Mouse (Mus musculus): ENCODE results near the gene Tssk3. TPM values are rescaled to one million over a fixed set of nuclear protein-coding genes. Genes with fewer than 3 reads are reported as not detected.

The Tssk3 gene
- polyA plus RNA-seq, 1 experiment, result not detected

DNA sequence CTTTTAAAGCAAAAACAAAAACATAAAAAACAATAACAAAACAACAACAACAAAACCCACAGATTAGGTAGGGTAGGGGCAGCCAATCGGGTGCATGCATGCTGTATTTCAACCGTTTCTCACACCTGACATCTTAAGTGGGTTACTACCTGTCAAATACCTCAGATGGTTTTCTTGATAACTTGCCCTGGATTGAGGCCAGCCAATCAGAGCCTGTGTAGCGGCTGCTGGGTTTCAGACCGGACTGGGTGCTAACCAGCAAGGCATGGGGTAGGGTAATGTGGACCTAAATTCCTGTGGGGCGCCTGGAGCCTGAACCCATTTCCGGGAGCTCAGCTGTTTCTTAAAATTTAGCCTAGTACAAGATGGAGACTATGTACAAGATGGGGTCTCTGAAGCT is 49.7 kb downstream of the Tssk3 start:
- Histone ChIP-seq H3K4me3 (ENCODE audit: insufficient read depth, low read depth, low read length) (no peak overlapping the region), H3K27ac (replicated peaks; ENCODE audit: low read depth, low read length) (no peak overlapping the region)

DNA sequence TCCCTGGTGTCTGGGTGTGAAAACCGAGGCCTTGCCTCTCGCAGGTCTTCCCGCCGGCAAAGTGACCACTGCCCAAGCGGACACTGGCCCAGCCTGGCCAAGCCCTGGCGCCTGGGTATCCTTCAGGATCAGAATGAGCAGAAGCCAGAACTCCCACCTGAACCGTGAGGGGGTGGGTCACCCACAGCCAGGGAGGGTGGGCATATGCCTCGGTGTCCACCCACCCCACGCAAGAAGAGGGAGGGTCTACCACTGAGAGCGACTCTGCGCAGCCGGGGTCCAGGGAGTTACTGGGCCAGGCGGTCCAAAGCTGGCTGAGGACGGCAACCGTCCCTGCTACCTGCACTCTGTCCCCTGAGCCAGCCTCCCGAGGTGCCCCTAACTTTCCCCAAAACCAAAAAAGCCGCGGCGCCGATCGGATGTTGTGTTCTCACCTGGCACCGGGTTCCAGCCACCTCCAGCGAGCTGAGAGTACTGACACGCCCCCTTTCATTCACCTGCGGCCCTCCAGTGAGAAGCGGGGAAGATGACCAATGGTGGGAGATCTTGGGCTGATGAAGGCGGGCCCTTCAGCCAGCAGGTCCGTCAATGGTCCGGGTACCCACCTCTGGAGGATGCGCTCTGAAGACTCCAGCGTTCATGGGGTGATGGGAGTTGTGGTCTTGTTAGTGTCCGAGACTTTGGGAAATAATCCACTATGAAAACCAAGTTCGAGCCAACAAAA is 50.3 kb downstream of the Tssk3 start, which contains the start of gene Zbtb8b:
Gene Zbtb8b (minus strand): TSS at position 514 of the 724 bp plus-strand sequence.
- Histone ChIP-seq H3K27ac (replicated peaks; ENCODE audit: low read depth, low read length) (no peak within 1 kb of the TSS), H3K4me3 (ENCODE audit: insufficient read depth, low read depth, low read length) (no peak within 1 kb of the TSS), H3K4me1 (ENCODE audit: control insufficient read depth, insufficient read depth, insufficient read length, low read length) (no peaks in the 10 kb centered on the region)

More for the DNA sequence above, 49.7 kb downstream of the Tssk3 start:
- no peaks in the 10 kb centered on the region for H3K4me1 ChIP-seq (ENCODE audit: control insufficient read depth, insufficient read depth, insufficient read length, low read length)

Other genes with a start within 250 kb of the Tssk3 start
- 1.9 and 2.6 TPM in 2 replicates for gene C77080, start 229.6 kb downstream of the Tssk3 start, polyA plus RNA-seq (2012; ENCODE audit: insufficient read depth, insufficient read length, missing spikeins)
- gene Sync, start 203.4 kb downstream of the Tssk3 start, polyA plus RNA-seq (2012; ENCODE audit: insufficient read depth, insufficient read length, missing spikeins), result 0.75 and 1.3 TPM in 2 replicates
- gene Rbbp4, start 155.7 kb downstream of the Tssk3 start, polyA plus RNA-seq (2012; ENCODE audit: insufficient read depth, insufficient read length, missing spikeins), result 77.7 and 87.6 TPM in 2 replicates
- 92.1 and 127 TPM in 2 replicates for gene Zbtb8os, start 155.3 kb downstream of the Tssk3 start, polyA plus RNA-seq (2012; ENCODE audit: insufficient read depth, insufficient read length, missing spikeins)
- gene Zbtb8a, start 112.9 kb downstream of the Tssk3 start, polyA plus RNA-seq (2012; ENCODE audit: insufficient read depth, insufficient read length, missing spikeins), result 1.5 and 3.4 TPM in 2 replicates
- gene Zbtb8b, start 50.2 kb downstream of the Tssk3 start, polyA plus RNA-seq (2012; ENCODE audit: insufficient read depth, insufficient read length, missing spikeins), result not detected in 2 replicates
- 24.8 and 35.7 TPM in 2 replicates for gene Bsdc1, start 29.4 kb downstream of the Tssk3 start, polyA plus RNA-seq (2012; ENCODE audit: insufficient read depth, insufficient read length, missing spikeins)
- gene Fam229a, start 168 bp upstream of the Tssk3 start, polyA plus RNA-seq (2012; ENCODE audit: insufficient read depth, insufficient read length, missing spikeins), result not detected in 2 replicates
- 3.5 and 4.9 TPM in 2 replicates for gene Marcksl1, start 22.6 kb upstream of the Tssk3 start, polyA plus RNA-seq (2012; ENCODE audit: insufficient read depth, insufficient read length, missing spikeins)
- 46.2 and 49.1 TPM in 2 replicates for gene Hdac1, start 51.7 kb upstream of the Tssk3 start, polyA plus RNA-seq (2012; ENCODE audit: insufficient read depth, insufficient read length, missing spikeins)
- not detected in 2 replicates for gene Lck, start 82.6 kb upstream of the Tssk3 start, polyA plus RNA-seq (2012; ENCODE audit: insufficient read depth, insufficient read length, missing spikeins)
- not detected in 2 replicates for gene Fam167b, start 87.5 kb upstream of the Tssk3 start, polyA plus RNA-seq (2012; ENCODE audit: insufficient read depth, insufficient read length, missing spikeins)
- 156 and 174 TPM in 2 replicates for gene Eif3i, start 109.6 kb upstream of the Tssk3 start, polyA plus RNA-seq (2012; ENCODE audit: insufficient read depth, insufficient read length, missing spikeins)
- 84.4 and 96.6 TPM in 2 replicates for gene Tmem234, start 109.6 kb upstream of the Tssk3 start, polyA plus RNA-seq (2012; ENCODE audit: insufficient read depth, insufficient read length, missing spikeins)
- gene Dcdc2b, start 123.2 kb upstream of the Tssk3 start, polyA plus RNA-seq (2012; ENCODE audit: insufficient read depth, insufficient read length, missing spikeins), result 1.3 TPM in 1 of 2 replicates, not detected in the other
- 14.3 and 14.6 TPM in 2 replicates for gene Iqcc, start 128.1 kb upstream of the Tssk3 start, polyA plus RNA-seq (2012; ENCODE audit: insufficient read depth, insufficient read length, missing spikeins)
- gene Ccdc28b, start 132.9 kb upstream of the Tssk3 start, polyA plus RNA-seq (2012; ENCODE audit: insufficient read depth, insufficient read length, missing spikeins), result 59.5 and 76.0 TPM in 2 replicates
- 13.5 and 15.8 TPM in 2 replicates for gene Txlna, start 150.0 kb upstream of the Tssk3 start, polyA plus RNA-seq (2012; ENCODE audit: insufficient read depth, insufficient read length, missing spikeins)
- 45.7 and 75.5 TPM in 2 replicates for gene Kpna6, start 181.7 kb upstream of the Tssk3 start, polyA plus RNA-seq (2012; ENCODE audit: insufficient read depth, insufficient read length, missing spikeins)
- 5.4 and 7.3 TPM in 2 replicates for gene Tmem39b, start 205.8 kb upstream of the Tssk3 start, polyA plus RNA-seq (2012; ENCODE audit: insufficient read depth, insufficient read length, missing spikeins)